Mouse (Mus musculus): Measurements from ENCODE around the gene Bud23. TPM values are rescaled to one million over a fixed set of nuclear protein-coding genes. Genes with fewer than 3 reads are reported as not detected.

Bud23 gene
- total RNA-seq, 2 experiments from 2014 or later: 43.9 to 54.1 TPM

GRCm38 (mm10) chr5:135023344-135024173, 41.2 kb downstream of the Bud23 start, which contains the start of gene Stx1a:
Stx1a (plus strand) TSS chr5:135023482.
- peak; percentile 79 to 90 for DNase-seq (ENCODE audit: low spot score in 2 of 2)

DNA sequence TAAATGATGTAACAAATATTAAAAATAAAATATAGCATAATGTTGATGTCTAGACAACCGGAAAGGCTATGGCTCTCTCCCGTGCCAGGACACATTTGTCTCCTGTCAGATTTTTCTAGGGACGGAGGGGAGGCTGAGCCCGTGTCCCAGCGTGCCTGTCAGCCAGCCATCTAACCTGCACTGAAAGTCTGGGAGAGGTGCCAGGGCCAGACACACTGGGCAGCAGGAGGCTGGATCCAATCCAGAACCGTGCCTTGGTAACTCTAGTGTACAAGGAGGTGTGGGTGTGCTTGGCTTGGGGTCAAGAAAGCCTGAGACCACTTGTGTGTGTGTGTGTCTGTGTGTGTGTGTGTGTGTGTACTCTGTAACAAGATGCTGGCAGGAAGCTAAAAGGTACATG, 42.9 kb downstream of the Bud23 start:
- DNase-seq (ENCODE audit: low spot score in 2 of 2): no peak

DNA sequence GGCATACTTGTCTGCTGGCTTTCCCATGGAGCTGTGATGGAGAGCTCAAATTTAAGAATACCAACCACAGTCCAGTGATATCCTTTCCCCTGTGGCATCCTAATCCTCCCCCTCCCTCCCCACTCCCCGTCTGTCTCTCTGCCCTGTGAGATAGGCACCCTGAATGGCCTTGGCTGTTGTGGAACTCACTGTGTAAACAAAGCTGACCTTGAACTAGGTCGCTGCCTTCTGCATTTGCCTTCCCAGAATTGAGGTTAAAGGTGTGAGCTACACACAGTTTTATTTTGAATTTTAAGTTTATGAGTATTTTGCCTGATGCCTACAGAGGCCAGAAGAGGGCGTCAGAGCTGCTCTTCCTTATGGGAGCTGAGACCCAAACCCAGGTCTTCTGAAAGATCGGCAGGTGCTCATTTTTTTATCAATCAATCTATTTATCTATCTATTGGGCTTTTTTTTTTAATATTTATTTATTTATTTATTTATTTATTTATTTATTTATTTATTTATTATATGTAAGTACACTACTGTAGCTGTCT, 48.5 kb downstream of the Bud23 start:
- DNase-seq (ENCODE audit: low spot score in 2 of 2): no peak

- peak; percentile 89 to 96 for DNase-seq (ENCODE audit: low spot score in 2 of 2)
These were observed 49.3 kb downstream of the Bud23 start for GRCm38 (mm10) chr5:135015497-135015896.

GRCm38 (mm10) chr5:135012671-135013441, 51.9 kb downstream of the Bud23 start:
- DNase-seq (ENCODE audit: low spot score in 2 of 2): peak; percentile 79 to 86

DNA sequence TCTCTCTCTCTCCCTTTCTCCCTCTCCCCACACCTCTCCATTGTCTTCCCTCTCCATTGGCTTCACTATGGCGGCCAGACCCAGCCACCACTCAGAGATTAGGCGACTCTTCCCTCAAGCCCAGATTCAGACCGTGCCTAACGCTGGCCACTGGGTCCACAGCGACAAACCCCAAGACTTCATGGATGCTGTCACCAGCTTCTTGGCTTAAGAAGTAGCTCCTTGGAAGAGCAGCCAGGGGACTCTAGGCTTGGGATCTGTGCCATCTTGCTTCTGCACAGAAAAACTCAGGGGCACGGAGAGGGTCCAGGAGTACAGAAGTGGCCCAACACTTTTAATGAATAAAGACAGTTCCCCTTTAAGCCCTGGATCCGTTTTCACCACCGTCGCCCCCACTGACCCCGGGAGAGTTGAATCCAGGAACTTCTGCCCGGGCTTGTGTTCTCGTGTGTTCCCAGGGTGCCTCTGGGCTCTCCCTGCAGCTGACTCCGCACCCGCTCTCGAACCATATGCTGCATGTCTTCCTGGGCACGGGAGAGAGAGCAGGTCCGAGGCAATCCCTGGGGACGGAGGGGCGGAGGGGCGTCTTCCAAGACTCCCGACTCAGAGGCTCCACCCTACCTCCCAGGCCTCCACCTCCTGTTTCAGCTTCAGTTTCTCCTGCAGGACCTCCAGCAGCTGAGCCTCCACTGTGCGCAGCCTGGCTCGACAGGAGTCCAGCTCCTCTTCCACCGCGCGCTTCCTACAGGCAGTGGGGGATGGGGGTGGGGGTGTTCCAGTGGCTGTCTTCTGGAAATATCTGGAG, 52.7 kb downstream of the Bud23 start:
- DNase-seq (ENCODE audit: low spot score in 2 of 2): no peak

- DNase-seq (ENCODE audit: low spot score in 2 of 2): no peak
These were observed 53.7 kb downstream of the Bud23 start for GRCm38 (mm10) chr5:135010841-135011743.

GRCm38 (mm10) chr5:135010320-135010709, 54.4 kb downstream of the Bud23 start:
- no peak for DNase-seq (ENCODE audit: low spot score in 2 of 2)

DNA sequence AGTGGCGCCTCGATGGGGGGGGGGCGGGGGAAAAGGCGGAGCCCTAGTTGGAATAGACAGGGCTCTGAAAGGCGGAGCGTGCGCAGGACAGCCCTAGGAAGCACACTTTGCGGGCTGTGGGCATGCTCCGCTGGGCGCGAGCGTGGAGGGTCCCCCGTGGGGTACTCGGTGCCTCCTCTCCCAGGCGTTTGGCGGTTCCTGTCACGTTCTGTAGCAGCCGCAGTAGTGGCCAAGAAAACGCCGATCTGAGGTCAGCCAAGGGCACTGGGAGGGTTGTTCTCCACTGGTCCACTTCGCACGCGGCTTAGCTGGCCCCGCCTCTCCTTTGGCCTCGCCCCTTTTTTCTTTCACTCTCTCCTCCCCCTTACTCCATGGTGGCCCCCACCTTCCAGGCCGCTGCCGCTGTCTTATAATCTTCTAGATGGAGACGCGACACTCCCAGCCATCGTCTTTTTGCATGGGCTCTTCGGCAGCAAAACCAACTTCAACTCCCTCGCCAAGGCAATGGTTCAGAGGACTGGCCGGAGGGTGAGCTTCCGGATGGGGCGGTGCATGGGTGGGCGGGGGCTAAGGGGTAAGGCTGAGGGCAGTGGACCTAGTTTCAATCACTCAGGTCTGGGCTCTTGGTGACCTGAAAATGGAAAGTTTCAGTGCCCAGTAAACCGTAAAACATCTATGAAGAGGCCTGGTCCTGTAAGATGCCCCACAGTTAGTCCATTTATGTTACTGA, 55.0 kb downstream of the Bud23 start:
- peak; percentile 70 to 83 for DNase-seq (ENCODE audit: low spot score in 2 of 2)

DNA sequence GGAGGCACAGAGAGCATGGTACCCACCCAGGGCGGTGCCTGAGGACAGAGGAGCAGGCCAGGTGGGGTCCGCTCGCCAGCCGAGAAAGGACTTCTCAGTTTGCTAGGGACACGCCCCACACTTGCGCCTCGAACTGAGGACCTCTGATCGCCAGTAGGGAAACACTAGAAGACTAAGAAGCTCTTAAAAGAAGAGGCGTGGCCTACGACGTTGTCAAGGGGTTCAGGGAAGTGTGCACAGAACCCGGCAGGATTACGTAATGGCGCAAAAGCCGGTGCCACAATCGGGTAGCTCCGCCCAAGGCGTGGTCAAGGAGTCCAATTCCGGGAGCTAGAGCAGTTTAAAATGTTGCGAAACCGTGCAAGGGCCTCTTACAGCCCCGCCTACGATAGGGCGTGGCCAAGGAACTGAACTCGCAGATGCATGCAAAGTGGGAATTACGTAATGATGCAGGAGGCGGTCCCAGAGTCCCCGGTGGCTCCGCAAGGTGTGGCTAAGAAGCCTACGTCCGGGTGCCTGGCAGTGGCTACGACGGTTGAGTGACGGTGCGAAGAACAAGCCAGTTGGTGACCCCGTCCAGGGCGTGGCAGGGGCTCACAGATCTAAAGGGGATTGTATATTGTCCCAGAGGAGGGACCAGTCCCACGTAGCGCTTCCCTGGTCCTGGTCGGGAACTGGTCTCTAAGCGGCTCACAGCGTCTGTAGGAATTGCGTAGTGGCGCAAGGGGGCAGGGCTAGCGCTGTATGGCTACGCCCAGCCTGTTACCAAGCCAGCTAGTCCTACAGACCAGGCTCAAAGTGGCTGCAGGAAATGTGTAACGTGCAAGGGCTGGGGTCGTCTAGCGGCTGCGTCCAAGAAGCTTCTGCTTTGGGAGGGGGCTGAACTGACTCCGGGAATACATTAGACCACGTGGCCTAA, 55.8 kb downstream of the Bud23 start, which contains the start of gene Abhd11:
Abhd11 (plus strand) TSS at position 482 of the 919 bp plus-strand sequence.
- DNase-seq (ENCODE audit: low spot score in 2 of 2): peak; percentile 93 to 96

GRCm38 (mm10) chr5:135007802-135008571, 56.8 kb downstream of the Bud23 start:
- DNase-seq (ENCODE audit: low spot score in 2 of 2): no peak

Other genes with a start within 250 kb of the Bud23 start
- gene Tmem270, start 158.2 kb downstream of the Bud23 start, total RNA-seq (2021): not detected
- gene Cldn13, start 149.4 kb downstream of the Bud23 start, total RNA-seq (2021): not detected
- gene Mettl27, start 132.6 kb downstream of the Bud23 start, total RNA-seq (2021): 1 to 10 TPM; 7.4 to 9.7 TPM
- gene Cldn4, start 118.0 kb downstream of the Bud23 start, total RNA-seq (2021): not detected
- gene Cldn3, start 78.7 kb downstream of the Bud23 start, total RNA-seq (2021): under 1 TPM in 1 of 2 experiments, not detected in 1; 0.49 TPM
- 10 to 100 TPM; 34.3 to 38.1 TPM for gene Abhd11, start 55.8 kb downstream of the Bud23 start, total RNA-seq (2021)
- 100 to 1,000 TPM; 309 to 311 TPM for gene Stx1a, start 41.5 kb downstream of the Bud23 start, total RNA-seq (2021)
- 10 to 100 TPM; 40.6 to 44.5 TPM for gene Dnajc30, start 757 bp downstream of the Bud23 start, total RNA-seq (2021)
- 10 to 100 TPM; 30.8 to 32.9 TPM for gene Vps37d, start 13.3 kb upstream of the Bud23 start, total RNA-seq (2021)
- gene Mlxipl, start 24.9 kb upstream of the Bud23 start, total RNA-seq (2021): 1 to 10 TPM; 3.2 to 4.4 TPM
- gene Tbl2, start 84.7 kb upstream of the Bud23 start, total RNA-seq (2021): 10 to 100 TPM; 24.9 to 26.9 TPM
- gene Bcl7b, start 103.3 kb upstream of the Bud23 start, total RNA-seq (2021): 10 to 100 TPM; 56.0 to 57.9 TPM
- gene Baz1b, start 122.3 kb upstream of the Bud23 start, total RNA-seq (2021): 10 to 100 TPM; 78.1 to 79.2 TPM
- gene Fzd9, start 186.3 kb upstream of the Bud23 start, total RNA-seq (2021): 1 to 10 TPM; 5.4 to 6.0 TPM

Data from left cerebral cortex, adult 18-20 months (tissue).